Mouse (Mus musculus) kidney, adult 2 months (tissue): ENCODE measurements at regions not wholly inside any gene's neighbourhood (a gene's known extent, or its start where the extent isn't known, plus 50 kb on each side); places are given as distances from the start of the nearest gene placed in this dataset.

Source experiments
- CTCF ChIP-seq: fragments of 200-500 bp; conservative IDR thresholded peaks from 2 replicates; pipeline ENCODE4 v1.5.1; 2011; ENCODE audit warnings: low read depth, mild to moderate bottlenecking, control low read depth, low read length, moderate library complexity, mixed read lengths; ENCODE audit not compliant: insufficient read depth, insufficient read length
- POLR2A ChIP-seq: fragments of 200-500 bp; IDR thresholded peaks from one replicate; pipeline ENCODE4 v1.6.1; 2011; ENCODE audit warnings: low read depth, low read length, control low read depth

- TF ChIP-seq CTCF (no peak), POLR2A (no peak)
These were observed 189.6 kb upstream of the Serp2 start for GRCm38 (mm10) chr14:76746282-76746681.
